Mouse (Mus musculus) embryonic facial prominence, embryonic 10.5 days (tissue): ENCODE results near the gene Elf2. TPM values are rescaled to one million over a fixed set of nuclear protein-coding genes. Genes with fewer than 3 reads are reported as not detected.
"Not testable (repeated sequence)": the region's sequence is repeated elsewhere in the genome, so short reads cannot be mapped to it uniquely, and the experiment has no call there.

ENCODE experiments used
- DNase-seq: peaks from one replicate; pipeline ENCODE4 v3.0.0-alpha.2; 2017; ENCODE audit warnings: low spot score
- H3K27ac ChIP-seq: fragments of 300-500 bp; sonication (generic); replicated peaks from 2 replicates; pipeline ENCODE4 v1.5.1; 2016; ENCODE audit warnings: mild to moderate bottlenecking
- H3K27me3 ChIP-seq: fragments of 300-500 bp; sonication (generic); replicated peaks from 2 replicates; pipeline ENCODE4 v1.6.1; 2016; ENCODE audit warnings: low read depth, mild to moderate bottlenecking; ENCODE audit not compliant: poor library complexity, severe bottlenecking
- H3K36me3 ChIP-seq: fragments of 300-500 bp; sonication (generic); replicated peaks from 2 replicates; pipeline ENCODE4 v1.6.1; 2016; ENCODE audit warnings: mild to moderate bottlenecking, moderate library complexity
- H3K4me1 ChIP-seq: fragments of 300-500 bp; sonication (generic); 2 replicates; pipeline ENCODE4 v1.6.1; 2016
- H3K4me3 ChIP-seq: fragments of 300-500 bp; sonication (generic); 2 replicates; pipeline ENCODE4 v1.5.1; 2016; ENCODE audit warnings: mild to moderate bottlenecking, moderate library complexity
- H3K9me3 ChIP-seq: fragments of 300-500 bp; sonication (generic); 2 replicates; pipeline ENCODE4 v1.6.1; 2016; ENCODE audit warnings: mild to moderate bottlenecking
- WGBS: fragments of 180-500 bp; shearing (Covaris S2); methylation state at CpG from one replicate; pipeline ENCODE4 v1.1.7; 2016; 5-methylcytosine and 5-hydroxymethylcytosine counted together
- polyA plus RNA-seq: library from polyadenylated mRNA; unstranded; fragments of >200 nt; fragmentation: Nextera tagmentation; extraction: Ambion mirVana; gene quantifications from 2 replicates; pipeline ENCODE4 v1.2.1, GENCODE M21; 2016

Elf2 gene
- polyA plus RNA-seq, 1 experiment from 2014 or later: 49.2 TPM

- WGBS: 88% methylated on average over 3 of the region's 3 CpGs
- H3K9me3 ChIP-seq, H3K27me3 ChIP-seq, DNase-seq, H3K27ac ChIP-seq, H3K4me1 ChIP-seq, H3K4me3 ChIP-seq: not testable (repeated sequence)
- peaks cover 65% of the 10 kb centered on the region for H3K36me3 ChIP-seq
These were observed 22.4 kb downstream of the Elf2 start for GRCm38 (mm10) chr3:51318053-51318452.

- 90% methylated on average over 10 of the region's 10 CpGs for WGBS
- no peaks in the 10 kb centered on the region for H3K27me3 ChIP-seq
- no peak overlapping the region for H3K4me3 ChIP-seq
- H3K27ac ChIP-seq: no peak overlapping the region
- DNase-seq: no peak
- peaks cover 57% of the 10 kb centered on the region for H3K36me3 ChIP-seq
- no peaks in the 10 kb centered on the region for H3K9me3 ChIP-seq
- H3K4me1 ChIP-seq: peaks cover 1% of the 10 kb centered on the region; the same call in 1 of the 2 replicates
These were observed 23.6 kb downstream of the Elf2 start for GRCm38 (mm10) chr3:51316876-51317275.

- H3K9me3 ChIP-seq: no peaks in the 10 kb centered on the region
- no peak overlapping the region for H3K4me3 ChIP-seq
- DNase-seq: no peak
- peaks cover 36% of the 10 kb centered on the region for H3K36me3 ChIP-seq
- no peaks in the 10 kb centered on the region for H3K27me3 ChIP-seq
- peaks cover 20% of the 10 kb centered on the region for H3K4me1 ChIP-seq
- 40% methylated on average over 9 of the region's 9 CpGs for WGBS
- no peak overlapping the region for H3K27ac ChIP-seq
These were observed 28.8 kb downstream of the Elf2 start for GRCm38 (mm10) chr3:51311638-51312037.

- Histone ChIP-seq H3K4me3 (no peak overlapping the region), H3K27ac (peak overlapping the region; percentile 48; the same call in 1 of the 2 replicates), H3K4me1 (peaks cover 20% of the 10 kb centered on the region), H3K9me3 (no peaks in the 10 kb centered on the region), H3K36me3 (peaks cover 46% of the 10 kb centered on the region), H3K27me3 (no peaks in the 10 kb centered on the region)
- WGBS: 42% methylated on average over 7 of the region's 7 CpGs
- DNase-seq: no peak
These were observed 30.4 kb downstream of the Elf2 start for GRCm38 (mm10) chr3:51310098-51310497.

- Histone ChIP-seq H3K4me1 (peaks cover 16% of the 10 kb centered on the region), H3K4me3 (no peak overlapping the region), H3K36me3 (peaks cover 44% of the 10 kb centered on the region), H3K9me3 (no peaks in the 10 kb centered on the region), H3K27ac (no peak overlapping the region), H3K27me3 (no peaks in the 10 kb centered on the region)
- WGBS: 84% methylated on average over 2 of the region's 2 CpGs
- no peak for DNase-seq
These were observed 33.8 kb downstream of the Elf2 start for GRCm38 (mm10) chr3:51306621-51307020.

- Histone ChIP-seq H3K4me1 (peaks cover 11% of the 10 kb centered on the region), H3K4me3 (no peak overlapping the region), H3K27ac (no peak overlapping the region), H3K27me3 (no peaks in the 10 kb centered on the region), H3K9me3 (no peaks in the 10 kb centered on the region), H3K36me3 (peaks cover 47% of the 10 kb centered on the region)
- no peak for DNase-seq
- WGBS: 85% methylated on average over 8 of the region's 8 CpGs
These were observed 34.5 kb downstream of the Elf2 start for GRCm38 (mm10) chr3:51305961-51306360.

GRCm38 (mm10) chr3:51302971-51303476, 37.4 kb downstream of the Elf2 start:
- no peak for DNase-seq
- no peaks in the 10 kb centered on the region for H3K4me1 ChIP-seq
- no peak overlapping the region for H3K4me3 ChIP-seq
- WGBS: 87% methylated on average over 3 of the region's 3 CpGs
- H3K27me3 ChIP-seq: no peaks in the 10 kb centered on the region
- H3K27ac ChIP-seq: no peak overlapping the region
- peaks cover 37% of the 10 kb centered on the region for H3K36me3 ChIP-seq
- no peaks in the 10 kb centered on the region for H3K9me3 ChIP-seq

- Histone ChIP-seq H3K9me3 (no peaks in the 10 kb centered on the region), H3K27me3 (no peaks in the 10 kb centered on the region), H3K4me1 (no peaks in the 10 kb centered on the region), H3K27ac (no peak overlapping the region), H3K36me3 (peaks cover 38% of the 10 kb centered on the region), H3K4me3 (no peak overlapping the region)
- DNase-seq: no peak
- 86% methylated on average over 6 of the region's 6 CpGs for WGBS
These were observed 38.9 kb downstream of the Elf2 start for GRCm38 (mm10) chr3:51301583-51301982.

- DNase-seq: no peak
- WGBS: 82% methylated on average over 1 of the region's 1 CpGs
- no peak overlapping the region for H3K4me3 ChIP-seq
- no peaks in the 10 kb centered on the region for H3K4me1 ChIP-seq
- H3K27me3 ChIP-seq: no peaks in the 10 kb centered on the region
- no peak overlapping the region for H3K27ac ChIP-seq
- H3K9me3 ChIP-seq: no peaks in the 10 kb centered on the region
- peaks cover 32% of the 10 kb centered on the region for H3K36me3 ChIP-seq
These were observed 43.7 kb downstream of the Elf2 start for GRCm38 (mm10) chr3:51296790-51297189.

GRCm38 (mm10) chr3:51295225-51295624, 45.2 kb downstream of the Elf2 start:
- Histone ChIP-seq H3K4me3 (no peak overlapping the region), H3K9me3 (no peaks in the 10 kb centered on the region), H3K4me1 (no peaks in the 10 kb centered on the region), H3K36me3 (peaks cover 28% of the 10 kb centered on the region), H3K27me3 (no peaks in the 10 kb centered on the region), H3K27ac (no peak overlapping the region)
- 75% methylated on average over 2 of the region's 2 CpGs for WGBS
- DNase-seq: no peak

GRCm38 (mm10) chr3:51294251-51294650, 46.2 kb downstream of the Elf2 start:
- WGBS: 57% methylated on average over 2 of the region's 2 CpGs
- Histone ChIP-seq H3K9me3 (no peaks in the 10 kb centered on the region), H3K4me1 (no peaks in the 10 kb centered on the region), H3K27me3 (no peaks in the 10 kb centered on the region), H3K27ac (no peak overlapping the region), H3K36me3 (peaks cover 28% of the 10 kb centered on the region), H3K4me3 (no peak overlapping the region)
- no peak for DNase-seq

GRCm38 (mm10) chr3:51288880-51289821, 51.3 kb downstream of the Elf2 start:
- peak; percentile 81 for DNase-seq
- WGBS: 56% methylated on average over 11 of the region's 11 CpGs
- Histone ChIP-seq H3K27ac (peak overlapping the region; percentile 78), H3K36me3 (peaks cover 23% of the 10 kb centered on the region), H3K27me3 (no peaks in the 10 kb centered on the region), H3K4me1 (no peaks in the 10 kb centered on the region), H3K4me3 (no peak overlapping the region), H3K9me3 (no peaks in the 10 kb centered on the region)

- H3K4me1 ChIP-seq: no peaks in the 10 kb centered on the region
- no peak for DNase-seq
- H3K36me3 ChIP-seq: peaks cover 9% of the 10 kb centered on the region
- no peak overlapping the region for H3K27ac ChIP-seq
- no peaks in the 10 kb centered on the region for H3K27me3 ChIP-seq
- 56% methylated on average over 1 of the region's 1 CpGs for WGBS
- no peaks in the 10 kb centered on the region for H3K9me3 ChIP-seq
- H3K4me3 ChIP-seq: no peak overlapping the region
These were observed 56.1 kb downstream of the Elf2 start for GRCm38 (mm10) chr3:51284375-51284774.
